Mouse (Mus musculus) stomach, postnatal 0 days (tissue): ENCODE data around the gene Csdc2. TPM values are rescaled to one million over a fixed set of nuclear protein-coding genes. Genes with fewer than 3 reads are reported as not detected.
"Not testable (repeated sequence)": the region's sequence is repeated elsewhere in the genome, so short reads cannot be mapped to it uniquely, and the experiment has no call there.

Experiments
- ATAC-seq: fragments of 200-750 bp; cut with Nextera tagmentation; 2 replicates; pipeline ENCODE4 v1.8.0; 2017; ENCODE audit not compliant: low FRiP score, low TSS enrichment
- DNase-seq: peaks from one replicate; pipeline ENCODE4 v3.0.0-alpha.2; 2016; ENCODE audit warnings: low spot score
- H3K27ac ChIP-seq: fragments of 300-500 bp; sonication (generic); replicated peaks from 2 replicates; pipeline ENCODE4 v1.5.1; 2014; ENCODE audit warnings: mild to moderate bottlenecking, control low read depth
- H3K27me3 ChIP-seq: fragments of 300-500 bp; sonication (generic); 2 replicates; pipeline ENCODE4 v1.6.1; 2014; ENCODE audit warnings: low read length; ENCODE audit not compliant: control insufficient read depth, insufficient read depth
- H3K36me3 ChIP-seq: fragments of 300-500 bp; sonication (generic); 2 replicates; pipeline ENCODE4 v1.6.1; 2014; ENCODE audit warnings: low read length, mixed read lengths; ENCODE audit not compliant: control insufficient read depth, insufficient read depth
- H3K4me1 ChIP-seq: fragments of 300-500 bp; sonication (generic); replicated peaks from 2 replicates; pipeline ENCODE4 v1.6.1; 2014; ENCODE audit warnings: antibody characterized with exemption; ENCODE audit not compliant: control insufficient read depth, insufficient read depth
- H3K4me2 ChIP-seq: fragments of 300-500 bp; sonication (generic); replicated peaks from 2 replicates; pipeline ENCODE4 v1.6.1; 2014; ENCODE audit warnings: low read depth, mild to moderate bottlenecking, control low read depth, moderate library complexity
- H3K4me3 ChIP-seq: fragments of 300-500 bp; sonication (generic); 2 replicates; pipeline ENCODE4 v1.5.1; 2014; ENCODE audit warnings: low read depth, low read length, control low read depth
- H3K9ac ChIP-seq: fragments of 300-500 bp; sonication (generic); 2 replicates; pipeline ENCODE4 v1.6.1; 2014; ENCODE audit warnings: mild to moderate bottlenecking, low read length, control low read depth, mixed read lengths
- H3K9me3 ChIP-seq: fragments of 300-500 bp; sonication (generic); 2 replicates; pipeline ENCODE4 v1.6.1; 2016; ENCODE audit warnings: low read length; ENCODE audit not compliant: control insufficient read depth
- CTCF ChIP-seq: IDR thresholded peaks from 2 replicates; pipeline ENCODE4 v1.5.1; 2016; ENCODE audit warnings: antibody characterized with exemption, low read depth, mild to moderate bottlenecking, moderate library complexity
- EP300 ChIP-seq: optimal IDR thresholded peaks from 2 replicates; pipeline ENCODE3; 2016; ENCODE audit warnings: antibody characterized with exemption
- WGBS: fragments of 180-500 bp; shearing (Covaris S2); extraction: QIAGEN DNeasy Blood & Tissue Kit; methylation state at CpG from one replicate; pipeline ENCODE4 v1.1.7; 2014; 5-methylcytosine and 5-hydroxymethylcytosine counted together
- polyA plus RNA-seq: library from polyadenylated mRNA; unstranded; fragments of >200 nt; fragmentation: Nextera tagmentation; extraction: Ambion mirVana; gene quantifications from 2 replicates; pipeline ENCODE4 v1.2.1, GENCODE M21; 2015

Gene Csdc2
- polyA plus RNA-seq, 1 experiment from 2014 or later: 9.7 TPM

GRCm38 (mm10) chr15:81908767-81909166 is 27.8 kb upstream of the Csdc2 start:
- 78% methylated on average over 4 of the region's 4 CpGs for WGBS
- not testable (repeated sequence) for H3K4me1 ChIP-seq, H3K4me2 ChIP-seq, H3K9ac ChIP-seq, H3K4me3 ChIP-seq, ATAC-seq, H3K27me3 ChIP-seq, DNase-seq, H3K9me3 ChIP-seq, H3K27ac ChIP-seq
- H3K36me3 ChIP-seq: peaks cover 44% of the 10 kb centered on the region
- peak; percentile 43 for TF ChIP-seq CTCF

- Histone ChIP-seq H3K4me1 (no peaks in the 10 kb centered on the region), H3K9ac (no peak overlapping the region), H3K27ac (no peak overlapping the region), H3K9me3 (no peaks in the 10 kb centered on the region), H3K36me3 (peaks cover 43% of the 10 kb centered on the region), H3K4me3 (no peak overlapping the region), H3K4me2 (no peak overlapping the region), H3K27me3 (no peaks in the 10 kb centered on the region)
- DNase-seq (no peak), ATAC-seq (no peak)
- TF ChIP-seq EP300 (no peak), CTCF (no peak)
- 59% methylated on average over 2 of the region's 2 CpGs for WGBS
Measured at GRCm38 (mm10) chr15:81912498-81912897, 24.1 kb upstream of the Csdc2 start.

- TF ChIP-seq EP300: no peak
- no peak for TF ChIP-seq CTCF
- H3K27ac ChIP-seq: no peak overlapping the region
- H3K4me1 ChIP-seq: no peaks in the 10 kb centered on the region
- no peak overlapping the region for H3K4me2 ChIP-seq
- no peak for DNase-seq
- 0 out of 2 replicates have a peak, but pooled peaks have one; percentile 8 for ATAC-seq
- H3K9ac ChIP-seq: no peak overlapping the region
- no peaks in the 10 kb centered on the region for H3K9me3 ChIP-seq
- WGBS: 80% methylated on average over 5 of the region's 5 CpGs
- H3K4me3 ChIP-seq: no peak overlapping the region
- H3K27me3 ChIP-seq: no peaks in the 10 kb centered on the region
- peaks cover 37% of the 10 kb centered on the region for H3K36me3 ChIP-seq
Measured at GRCm38 (mm10) chr15:81914668-81915067, 21.9 kb upstream of the Csdc2 start.

DNA sequence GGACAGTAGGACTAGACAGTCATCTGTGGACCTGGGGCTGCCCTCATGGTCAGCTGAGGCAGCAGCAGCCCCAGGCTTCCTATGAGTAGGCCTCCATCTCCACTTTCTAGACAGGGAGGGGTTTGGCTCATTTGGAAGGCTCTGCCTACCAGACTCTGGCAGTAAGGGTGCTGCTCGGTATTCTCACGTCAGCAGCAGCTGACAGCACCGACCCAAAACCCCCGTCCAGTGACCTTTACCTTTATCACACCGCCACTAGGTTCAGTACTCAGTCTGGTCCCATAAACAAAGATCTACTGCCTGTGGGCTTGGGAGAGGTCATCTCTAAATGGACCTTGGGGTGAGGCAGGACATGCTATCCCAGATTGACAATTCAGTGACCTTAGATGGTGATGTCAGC is 20.9 kb upstream of the Csdc2 start:
- H3K36me3 ChIP-seq: peaks cover 30% of the 10 kb centered on the region
- H3K4me3 ChIP-seq: no peak overlapping the region
- no peaks in the 10 kb centered on the region for H3K9me3 ChIP-seq
- H3K4me2 ChIP-seq: no peak overlapping the region
- DNase-seq (no peak), ATAC-seq (no peak)
- no peak overlapping the region for H3K27ac ChIP-seq
- no peak overlapping the region for H3K9ac ChIP-seq
- no peaks in the 10 kb centered on the region for H3K4me1 ChIP-seq
- 69% methylated on average over 5 of the region's 5 CpGs for WGBS
- no peak for TF ChIP-seq CTCF
- no peak for TF ChIP-seq EP300
- H3K27me3 ChIP-seq: no peaks in the 10 kb centered on the region

DNA sequence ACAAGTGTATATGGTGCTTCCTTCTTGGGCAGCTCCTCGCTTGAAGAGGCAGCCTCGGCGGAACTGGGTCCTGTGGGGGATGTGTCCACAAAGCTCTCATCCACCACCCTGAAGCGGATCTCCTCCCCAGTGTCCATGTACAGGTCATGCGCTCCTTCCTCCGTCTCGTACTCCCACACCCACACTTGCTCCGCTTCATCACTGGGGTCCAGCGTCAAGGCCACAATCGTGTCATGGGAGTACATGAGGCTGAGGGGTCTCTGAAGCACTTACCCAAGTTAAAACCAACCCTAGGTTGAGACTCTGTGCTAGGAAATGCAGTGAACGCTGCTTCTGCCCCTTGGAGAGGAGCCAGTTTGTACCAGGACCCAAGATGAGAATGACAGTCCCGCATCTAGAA is 19.4 kb upstream of the Csdc2 start:
- ATAC-seq: no peak

GRCm38 (mm10) chr15:81917621-81918463 is 18.7 kb upstream of the Csdc2 start:
- ATAC-seq (peak; percentile 65), DNase-seq (peak; percentile 80)
- Histone ChIP-seq H3K36me3 (peaks cover 23% of the 10 kb centered on the region), H3K4me2 (no peak overlapping the region), H3K4me1 (no peaks in the 10 kb centered on the region), H3K27ac (no peak overlapping the region), H3K27me3 (no peaks in the 10 kb centered on the region), H3K9ac (no peak overlapping the region), H3K4me3 (no peak overlapping the region), H3K9me3 (no peaks in the 10 kb centered on the region)
- WGBS: 57% methylated on average over 6 of the region's 6 CpGs
- no peak for TF ChIP-seq EP300
- peak; percentile 87 for TF ChIP-seq CTCF

More for the DNA sequence above, 19.4 kb upstream of the Csdc2 start:
- Histone ChIP-seq H3K9me3 (no peaks in the 10 kb centered on the region), H3K9ac (no peak overlapping the region), H3K4me2 (no peak overlapping the region), H3K27ac (no peak overlapping the region), H3K36me3 (peaks cover 26% of the 10 kb centered on the region), H3K4me3 (no peak overlapping the region), H3K27me3 (no peaks in the 10 kb centered on the region), H3K4me1 (no peaks in the 10 kb centered on the region)
- TF ChIP-seq EP300 (no peak), CTCF (no peak)
- DNase-seq: no peak
- WGBS: 88% methylated on average over 12 of the region's 12 CpGs
